In genomic region chr19:42081613-42082012, GRCm38 (mm10) we compare ENCODE assay signal across 17 mouse cellular contexts. TPM values are rescaled to one million over a fixed set of nuclear protein-coding genes. Genes with fewer than 3 reads are reported as not detected.
"Had no signal": no experiment of that assay in that cellular context is flagged by ENCODE, and none has a peak within 500 bp of the region (broad histone marks: within the 10 kb centered on the region; RNA-seq: fewer than 3 reads in every experiment).

No protein-coding gene starts in this region.

RNA-seq across cellular contexts. Expression of gene 4933411K16Rik, which starts 29.6 kb away (rescaled TPM):
- total RNA-seq: common myeloid progenitor, adult 5-6 weeks; granulocyte monocyte progenitor cell, adult 5-6 weeks; heart, adult 18-20 months had no signal
- polyA plus RNA-seq: embryonic facial prominence, embryonic 11.5 days; embryonic facial prominence, embryonic 12.5 days; embryonic facial prominence, embryonic 13.5 days; embryonic facial prominence, embryonic 14.5 days; erythroblast, embryonic 14.5 days; forebrain, embryonic 10.5 days; forebrain, embryonic 13.5 days; forebrain, embryonic 14.5 days; forebrain, embryonic 15.5 days; forebrain, embryonic 16.5 days; forebrain, postnatal 0 days had no signal

RNA-seq across cellular contexts. Expression of gene Hoga1, which starts 36.2 kb away (rescaled TPM):
- total RNA-seq: common myeloid progenitor, adult 5-6 weeks; granulocyte monocyte progenitor cell, adult 5-6 weeks had no signal
- polyA plus RNA-seq: erythroblast, embryonic 14.5 days had no signal

RNA-seq across cellular contexts. Expression of gene Ankrd2, which starts 45.8 kb away (rescaled TPM):
- total RNA-seq: common myeloid progenitor, adult 5-6 weeks; forebrain, postnatal 0 days; granulocyte monocyte progenitor cell, adult 5-6 weeks had no signal
- polyA plus RNA-seq: embryonic facial prominence, embryonic 11.5 days; erythroblast, embryonic 14.5 days; forebrain, embryonic 10.5 days; forebrain, embryonic 11.5 days; heart, adult 2 months; heart, embryonic 10.5 days had no signal
